ENCODE assay signal across 18 mouse cellular contexts in genomic region chr5:128392372-128392771, GRCm38 (mm10). TPM values are rescaled to one million over a fixed set of nuclear protein-coding genes. Genes with fewer than 3 reads are reported as not detected.
DNase-seq lines count a peak whose midpoint lies in the region; ATAC-seq and TF ChIP-seq lines count a peak whose summit lies in the region.
"Had no signal": no experiment of that assay in that cellular context is flagged by ENCODE, and none has a peak within 500 bp of the region (broad histone marks: within the 10 kb centered on the region; RNA-seq: fewer than 3 reads in every experiment).

No protein-coding gene starts in this region.

- ATAC-seq in hindbrain, embryonic 11.5 days (ENCODE audit: low FRiP score) = no peak
- no peak for ATAC-seq in hindbrain, embryonic 14.5 days (ENCODE audit: low FRiP score)
- ATAC-seq in liver, postnatal 0 days = no peak
- ATAC-seq in erythroblast, adult 5-6 weeks (replicated peaks; ENCODE audit: low FRiP score, poor library complexity, severe bottlenecking) = no peak
- ATAC-seq: forebrain, embryonic 13.5 days; Patski had no signal

- DNase-seq in hindbrain, embryonic 11.5 days (ENCODE audit: low spot score) = peak; percentile 19
- no peak for DNase-seq in hindbrain, embryonic 14.5 days (ENCODE audit: low spot score)
- DNase-seq in liver, postnatal 0 days = no peak
- DNase-seq in liver = no peak
- peak; percentile 73 for DNase-seq in ZHBTc4 (ENCODE audit: low read depth, low spot score)
- no peak for DNase-seq in adrenal gland, postnatal 4 days (ENCODE audit: low spot score in 2 of 2)
- DNase-seq: adrenal gland, adult 8-10 months; cerebellum, adult 9-10 months; heart, postnatal 10 days; kidney, postnatal 10 days; liver, embryonic 13.5 days had no signal

- WGBS in hindbrain, embryonic 11.5 days = 87% methylated on average over 3 of the region's 3 CpGs
- 74% methylated on average over 3 of the region's 3 CpGs for WGBS in hindbrain, embryonic 14.5 days
- WGBS in liver, postnatal 0 days (ENCODE audit: insufficient replicate concordance) = 69% methylated on average over 3 of the region's 3 CpGs

- H3K27ac ChIP-seq in hindbrain, embryonic 11.5 days (ENCODE audit: low read depth, low read length) = no peak overlapping the region
- no peak overlapping the region for H3K27ac ChIP-seq in hindbrain, embryonic 14.5 days
- no peak overlapping the region for H3K27ac ChIP-seq in liver, postnatal 0 days (ENCODE audit: low read depth)
- H3K27ac ChIP-seq in ES-Bruce4 (ENCODE audit: insufficient read depth, low read length) = no peak overlapping the region
- H3K27ac ChIP-seq: forebrain, embryonic 13.5 days; liver, embryonic 13.5 days; macrophage had no signal

- no peaks in the 10 kb centered on the region for H3K9me3 ChIP-seq in hindbrain, embryonic 11.5 days (ENCODE audit: control insufficient read depth, low read length)
- H3K9me3 ChIP-seq in hindbrain, embryonic 14.5 days (ENCODE audit: control insufficient read depth, low read length) = peaks cover 8% of the 10 kb centered on the region; the same call in 1 of the 2 replicates
- peaks cover 8% of the 10 kb centered on the region; the same call in 1 of the 2 replicates for H3K9me3 ChIP-seq in liver, postnatal 0 days (ENCODE audit: low read length)
- H3K9me3 ChIP-seq in ES-Bruce4 (replicated peaks; ENCODE audit: control insufficient read depth, insufficient read depth, low read length, poor library complexity, severe bottlenecking) = no peaks in the 10 kb centered on the region

- no peak overlapping the region for H3K9ac ChIP-seq in hindbrain, embryonic 11.5 days (ENCODE audit: low read depth, low read length)
- no peak overlapping the region for H3K9ac ChIP-seq in hindbrain, embryonic 14.5 days
- H3K9ac ChIP-seq in liver, postnatal 0 days (replicated peaks) = no peak overlapping the region
- no peak overlapping the region for H3K9ac ChIP-seq in ES-Bruce4 (ENCODE audit: low read depth, poor library complexity, severe bottlenecking)
- H3K9ac ChIP-seq: forebrain, embryonic 13.5 days; liver, embryonic 13.5 days had no signal

- H3K4me1 ChIP-seq in hindbrain, embryonic 11.5 days (replicated peaks; ENCODE audit: control insufficient read depth, insufficient read depth, low read length) = no peaks in the 10 kb centered on the region
- peaks cover 7% of the 10 kb centered on the region for H3K4me1 ChIP-seq in hindbrain, embryonic 14.5 days (replicated peaks; ENCODE audit: control insufficient read depth, insufficient read depth, low read length)
- no peaks in the 10 kb centered on the region for H3K4me1 ChIP-seq in liver, postnatal 0 days (ENCODE audit: insufficient read depth)
- H3K4me1 ChIP-seq in ES-Bruce4 (ENCODE audit: control insufficient read depth, insufficient read depth, low read length) = no peaks in the 10 kb centered on the region
- H3K4me1 ChIP-seq: forebrain, embryonic 13.5 days; liver, embryonic 13.5 days had no signal

- no peaks in the 10 kb centered on the region for H3K27me3 ChIP-seq in hindbrain, embryonic 11.5 days (ENCODE audit: control insufficient read depth, insufficient read depth, low read length)
- no peaks in the 10 kb centered on the region for H3K27me3 ChIP-seq in hindbrain, embryonic 14.5 days (ENCODE audit: control insufficient read depth, insufficient read depth, low read length)
- no peaks in the 10 kb centered on the region for H3K27me3 ChIP-seq in liver, postnatal 0 days (ENCODE audit: insufficient read depth, low read length)
- H3K27me3 ChIP-seq in ES-Bruce4 (ENCODE audit: control insufficient read depth, insufficient read depth, low read length, poor library complexity, severe bottlenecking) = no peaks in the 10 kb centered on the region
- H3K27me3 ChIP-seq: forebrain, embryonic 13.5 days; liver, embryonic 13.5 days; Patski had no signal

- no peak for TF ChIP-seq POLR2A in ES-Bruce4 (IDR thresholded peaks at IDR 0.05; ENCODE audit: insufficient read depth, low read length)

- no peak overlapping the region for H3K4me2 ChIP-seq in hindbrain, embryonic 11.5 days (replicated peaks; ENCODE audit: low read depth, low read length)
- no peak overlapping the region for H3K4me2 ChIP-seq in hindbrain, embryonic 14.5 days (replicated peaks)
- H3K4me2 ChIP-seq in liver, postnatal 0 days (ENCODE audit: low read depth, low read length) = no peak overlapping the region
- H3K4me2 ChIP-seq: forebrain, embryonic 13.5 days; liver, embryonic 13.5 days had no signal

- no peak overlapping the region for H3K4me3 ChIP-seq in hindbrain, embryonic 11.5 days (ENCODE audit: low read depth, low read length)
- no peak overlapping the region for H3K4me3 ChIP-seq in hindbrain, embryonic 14.5 days (replicated peaks; ENCODE audit: low read length)
- H3K4me3 ChIP-seq in liver, postnatal 0 days (ENCODE audit: low read depth, low read length) = no peak overlapping the region
- no peak overlapping the region for H3K4me3 ChIP-seq in ES-Bruce4 (ENCODE audit: low read depth, low read length)
- H3K4me3 ChIP-seq: forebrain, embryonic 13.5 days; liver, embryonic 13.5 days had no signal

- no peak for TF ChIP-seq EP300 in liver, postnatal 0 days (IDR thresholded peaks at IDR 0.05; ENCODE audit: low read depth)
- no peak for TF ChIP-seq EP300 in ES-Bruce4 (IDR thresholded peaks at IDR 0.05; ENCODE audit: insufficient read depth, low read depth, low read length)

- peak; percentile 20; the same call in 1 of the 2 replicates for TF ChIP-seq CTCF in liver, postnatal 0 days (IDR thresholded peaks at IDR 0.05; ENCODE audit: low read depth)
- peak; percentile 53 for TF ChIP-seq CTCF in ES-Bruce4 (IDR thresholded peaks at IDR 0.05; ENCODE audit: low read depth, low read length)

- H3K36me3 ChIP-seq in hindbrain, embryonic 11.5 days (ENCODE audit: control insufficient read depth, insufficient read depth, low read length) = no peaks in the 10 kb centered on the region
- no peaks in the 10 kb centered on the region for H3K36me3 ChIP-seq in hindbrain, embryonic 14.5 days (replicated peaks; ENCODE audit: control insufficient read depth, insufficient read depth)
- H3K36me3 ChIP-seq in liver, postnatal 0 days (replicated peaks; ENCODE audit: insufficient read depth, low read length) = no peaks in the 10 kb centered on the region
- H3K36me3 ChIP-seq in ES-Bruce4 (ENCODE audit: control insufficient read depth, insufficient read depth, low read length, poor library complexity, severe bottlenecking) = no peaks in the 10 kb centered on the region
- H3K36me3 ChIP-seq: liver, embryonic 13.5 days had no signal

RNA-seq across cellular contexts. Expression of gene Tmem132d, which starts 40.5 kb away (rescaled TPM):
- polyA plus RNA-seq in hindbrain, embryonic 11.5 days (2014; fragmentation: Nextera tagmentation; extraction: Ambion mirVana) = 0.46 and 0.63 TPM in 2 replicates
- polyA plus RNA-seq in hindbrain, embryonic 14.5 days (2014; fragmentation: Nextera tagmentation; extraction: Ambion mirVana) = 4.5 and 5.7 TPM in 2 replicates
- not detected in 2 replicates for polyA plus RNA-seq in liver, postnatal 0 days (2015; fragmentation: Nextera tagmentation; extraction: Ambion mirVana)
- 0.19 and 0.32 TPM in 2 replicates for polyA plus RNA-seq in ES-Bruce4 (2011; ENCODE audit: insufficient read depth, insufficient read length, low read depth, missing spikeins)
- total RNA-seq in adrenal gland, postnatal 4 days (2021) = 1 to 10 TPM in 1 of 2 experiments, under 1 TPM in 1; 0.48 to 1.3 TPM
- total RNA-seq in erythroblast, adult 5-6 weeks (2015; ENCODE audit: low replicate concordance) = not detected in 2 replicates
- total RNA-seq in erythroblast, adult 5-6 weeks (2017; ENCODE audit: low replicate concordance) = not detected in 2 replicates
- total RNA-seq: heart, adult 8-10 months had no signal
- polyA plus RNA-seq: macrophage; Patski; spleen, adult 2 months had no signal

Comparison
In these comparisons a context has a peak if more than half of its experiments do, and no peak if none do; other contexts are left out.
1. DNase-seq: peak in hindbrain, embryonic 11.5 days (single experiment) and ZHBTc4 (single experiment); none in hindbrain, embryonic 14.5 days (single experiment), liver, postnatal 0 days (single experiment), liver (single experiment) and adrenal gland, postnatal 4 days (0 of 2).